Comparison of ENCODE assay signal across 25 mouse cellular contexts in the genomic region with DNA sequence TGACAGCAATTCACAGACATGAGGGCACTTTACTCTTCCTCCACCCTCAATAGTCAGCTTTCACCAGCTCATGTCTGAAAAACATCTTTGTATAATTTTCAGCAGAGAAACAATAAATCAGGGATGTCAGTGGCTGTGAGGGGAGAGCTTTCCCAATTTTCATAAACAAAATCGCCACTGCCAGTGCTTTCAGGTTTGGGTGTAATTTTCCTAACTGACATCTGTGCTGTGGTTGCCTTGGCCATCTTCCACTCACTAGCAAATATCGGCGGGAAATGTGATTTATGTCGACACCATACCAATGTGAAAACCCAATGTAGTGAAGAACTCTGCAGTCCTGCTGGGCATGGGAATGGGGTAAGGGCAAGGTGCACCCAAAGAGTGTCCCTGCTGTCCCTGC.
A peak's percentile ranks its signal among the peaks of the same experiment; 100 is the strongest.
DNase-seq lines count a peak whose midpoint lies in the region; ATAC-seq and TF ChIP-seq lines count a peak whose summit lies in the region.
"Had no signal": no experiment of that assay in that cellular context is flagged by ENCODE, and none has a peak within 500 bp of the region (broad histone marks: within the 10 kb centered on the region; RNA-seq: fewer than 3 reads in every experiment).

No protein-coding gene starts in this region.

- 0 out of 2 replicates have a peak, but pooled peaks cover 5% of the 10 kb centered on the region for H3K4me1 ChIP-seq in forebrain, embryonic 15.5 days
- H3K4me1 ChIP-seq in forebrain, embryonic 12.5 days: peaks cover 2% of the 10 kb centered on the region; the same call in 1 of the 2 replicates
- no peaks in the 10 kb centered on the region for H3K4me1 ChIP-seq in heart, embryonic 10.5 days
- H3K4me1 ChIP-seq: intestine, embryonic 15.5 days had no signal

- peak overlapping the region; percentile 8; the same call in 1 of the 2 replicates for H3K27ac ChIP-seq in forebrain, embryonic 15.5 days (replicated peaks)
- H3K27ac ChIP-seq in forebrain, embryonic 12.5 days: no peak overlapping the region
- peak overlapping the region; percentile 8; the same call in 1 of the 2 replicates for H3K27ac ChIP-seq in layer of hippocampus, adult 2 months
- H3K27ac ChIP-seq in heart, embryonic 10.5 days: no peak overlapping the region
- H3K27ac ChIP-seq: embryonic facial prominence, embryonic 15.5 days; heart, adult 2 months; hindbrain, embryonic 13.5 days; intestine, embryonic 15.5 days had no signal

- WGBS in forebrain, embryonic 15.5 days: 61% methylated on average over 4 of the region's 4 CpGs
- WGBS in forebrain, embryonic 12.5 days: 81% methylated on average over 4 of the region's 4 CpGs
- 85% methylated on average over 4 of the region's 4 CpGs for WGBS in heart, embryonic 10.5 days

- no peaks in the 10 kb centered on the region for H3K36me3 ChIP-seq in forebrain, embryonic 15.5 days
- H3K36me3 ChIP-seq in forebrain, embryonic 12.5 days (replicated peaks): no peaks in the 10 kb centered on the region
- no peaks in the 10 kb centered on the region for H3K36me3 ChIP-seq in heart, embryonic 10.5 days
- H3K36me3 ChIP-seq: embryonic facial prominence, embryonic 15.5 days; hindbrain, embryonic 13.5 days; intestine, embryonic 15.5 days had no signal

- H3K9me3 ChIP-seq in forebrain, embryonic 15.5 days: no peaks in the 10 kb centered on the region
- H3K9me3 ChIP-seq in forebrain, embryonic 12.5 days: no peaks in the 10 kb centered on the region
- no peaks in the 10 kb centered on the region for H3K9me3 ChIP-seq in heart, embryonic 10.5 days
- H3K9me3 ChIP-seq: embryonic facial prominence, embryonic 15.5 days; hindbrain, embryonic 13.5 days; intestine, embryonic 15.5 days had no signal

- DNase-seq in layer of hippocampus, adult 2 months (ENCODE audit: low spot score in 2 of 2): no peak
- no peak for DNase-seq in layer of hippocampus, postnatal 10 days (ENCODE audit: low spot score in 2 of 2)
- peak; percentile 79 for DNase-seq in 3T3-L1 (ENCODE audit: low read depth, low spot score)
- DNase-seq in NIH3T3 (ENCODE audit: low read depth): peak; percentile 85
- DNase-seq in heart, embryonic 10.5 days (ENCODE audit: low spot score): no peak
- DNase-seq in kidney, postnatal 14 days: no peak
- DNase-seq: adrenal gland, adult 2 months; adrenal gland, postnatal 14 days; cerebellum, adult 11-12 months; cerebellum, adult 8-10 months; cerebellum, postnatal 10 days; cerebellum, postnatal 36 days; embryo, embryonic 11 days; gastrocnemius, postnatal 10 days; gastrocnemius, postnatal 36 days; heart, adult 2 months; kidney, adult 11 months had no signal

- no peaks in the 10 kb centered on the region for H3K27me3 ChIP-seq in forebrain, embryonic 15.5 days
- no peaks in the 10 kb centered on the region for H3K27me3 ChIP-seq in forebrain, embryonic 12.5 days
- no peaks in the 10 kb centered on the region for H3K27me3 ChIP-seq in heart, embryonic 10.5 days (ENCODE audit: insufficient read depth, poor library complexity, severe bottlenecking)
- H3K27me3 ChIP-seq: embryonic facial prominence, embryonic 15.5 days; hindbrain, embryonic 13.5 days; intestine, embryonic 15.5 days; Patski had no signal

- no peak for ATAC-seq in forebrain, embryonic 15.5 days (replicated peaks)
- ATAC-seq in forebrain, embryonic 12.5 days (ENCODE audit: low FRiP score): no peak
- ATAC-seq: forebrain, embryonic 16.5 days; intestine, embryonic 15.5 days; Patski had no signal

- no peak for TF ChIP-seq CTCF in layer of hippocampus, adult 2 months (conservative IDR thresholded peaks at IDR 0.05)

- no peak overlapping the region for H3K9ac ChIP-seq in forebrain, embryonic 15.5 days (replicated peaks)
- no peak overlapping the region for H3K9ac ChIP-seq in forebrain, embryonic 12.5 days
- H3K9ac ChIP-seq: embryonic facial prominence, embryonic 15.5 days; hindbrain, embryonic 13.5 days; intestine, embryonic 15.5 days had no signal

- no peak overlapping the region for H3K4me2 ChIP-seq in forebrain, embryonic 15.5 days (replicated peaks)
- no peak overlapping the region for H3K4me2 ChIP-seq in forebrain, embryonic 12.5 days
- H3K4me2 ChIP-seq: embryonic facial prominence, embryonic 15.5 days; heart, embryonic 11.5 days; hindbrain, embryonic 13.5 days; intestine, embryonic 15.5 days had no signal

- no peak overlapping the region for H3K4me3 ChIP-seq in forebrain, embryonic 15.5 days
- no peak overlapping the region for H3K4me3 ChIP-seq in forebrain, embryonic 12.5 days (replicated peaks)
- H3K4me3 ChIP-seq in layer of hippocampus, adult 2 months: no peak overlapping the region
- no peak overlapping the region for H3K4me3 ChIP-seq in heart, embryonic 10.5 days
- H3K4me3 ChIP-seq: embryonic facial prominence, embryonic 15.5 days; heart, adult 2 months; hindbrain, embryonic 13.5 days; intestine, embryonic 15.5 days had no signal

Comparison
In these comparisons a context has a peak if more than half of its experiments do, and no peak if none do; other contexts are left out.
1. H3K27ac ChIP-seq: peak in forebrain, embryonic 15.5 days (single experiment) and layer of hippocampus, adult 2 months (single experiment); none in forebrain, embryonic 12.5 days (single experiment) and heart, embryonic 10.5 days (single experiment).
2. DNase-seq: peak in 3T3-L1 (single experiment) and NIH3T3 (single experiment); none in layer of hippocampus, adult 2 months (0 of 2), layer of hippocampus, postnatal 10 days (0 of 2), heart, embryonic 10.5 days (single experiment) and kidney, postnatal 14 days (single experiment).